Mouse (Mus musculus) kidney, postnatal 0 days (tissue): ENCODE data around the gene Hspb9. TPM values are rescaled to one million over a fixed set of nuclear protein-coding genes. Genes with fewer than 3 reads are reported as not detected.
A peak's percentile ranks its signal among the peaks of the same experiment; 100 is the strongest.

Source experiments
- ATAC-seq: fragments of 200-750 bp; cut with Nextera tagmentation; replicated peaks from 2 replicates; pipeline ENCODE4 v1.8.0; 2017; ENCODE audit warnings: low read depth, moderate number of reproducible peaks, moderate TSS enrichment, moderate library complexity; ENCODE audit not compliant: low FRiP score
- DNase-seq: peaks from one replicate; pipeline ENCODE4 v3.0.0-alpha.2; 2016; ENCODE audit warnings: low spot score
- H3K27ac ChIP-seq: fragments of 300-500 bp; sonication (generic); 2 replicates; pipeline ENCODE4 v1.5.1; 2014; ENCODE audit warnings: mild to moderate bottlenecking
- H3K27me3 ChIP-seq: fragments of 300-500 bp; sonication (generic); 2 replicates; pipeline ENCODE4 v1.6.1; 2014; ENCODE audit warnings: low read length, mixed read lengths; ENCODE audit not compliant: insufficient read depth
- H3K36me3 ChIP-seq: fragments of 300-500 bp; sonication (generic); 2 replicates; pipeline ENCODE4 v1.6.1; 2014; ENCODE audit warnings: low read length, mixed read lengths; ENCODE audit not compliant: insufficient read depth
- H3K4me1 ChIP-seq: fragments of 300-500 bp; sonication (generic); replicated peaks from 2 replicates; pipeline ENCODE4 v1.6.1; 2014; ENCODE audit warnings: antibody characterized with exemption, low read length, mixed read lengths; ENCODE audit not compliant: insufficient read depth
- H3K4me2 ChIP-seq: fragments of 300-500 bp; sonication (generic); 2 replicates; pipeline ENCODE4 v1.6.1; 2014; ENCODE audit warnings: mild to moderate bottlenecking, low read length, moderate library complexity, mixed read lengths
- H3K4me3 ChIP-seq: fragments of 300-500 bp; sonication (generic); replicated peaks from 2 replicates; pipeline ENCODE4 v1.5.1; 2014; ENCODE audit warnings: low read depth, low read length
- H3K9ac ChIP-seq: fragments of 300-500 bp; sonication (generic); 2 replicates; pipeline ENCODE4 v1.6.1; 2014; ENCODE audit warnings: low read depth, low read length
- H3K9me3 ChIP-seq: fragments of 300-500 bp; sonication (generic); replicated peaks from 2 replicates; pipeline ENCODE4 v1.6.1; 2016; ENCODE audit warnings: low read length, inconsistent platforms, mixed read lengths
- CTCF ChIP-seq: IDR thresholded peaks from 2 replicates; pipeline ENCODE4 v1.5.1; 2016; ENCODE audit warnings: antibody characterized with exemption, low read depth, mild to moderate bottlenecking, moderate library complexity
- WGBS: fragments of 180-500 bp; shearing (Covaris S2); extraction: QIAGEN DNeasy Blood & Tissue Kit; methylation state at CpG from one replicate; pipeline ENCODE4 v1.1.7; 2014; 5-methylcytosine and 5-hydroxymethylcytosine counted together
- polyA plus RNA-seq: library from polyadenylated mRNA; unstranded; fragments of >200 nt; fragmentation: Nextera tagmentation; extraction: Ambion mirVana; gene quantifications from 2 replicates; pipeline ENCODE4 v1.2.1, GENCODE M21; 2015

The Hspb9 gene
- polyA plus RNA-seq, 1 experiment from 2014 or later = 0.37 TPM

GRCm38 (mm10) chr11:100718866-100719265 lies 5.2 kb downstream of the Hspb9 start:
- Histone ChIP-seq H3K9me3 (no peaks in the 10 kb centered on the region), H3K27ac (0 out of 2 replicates have a peak overlapping the region, but pooled peaks have one; percentile 19), H3K4me2 (no peak overlapping the region), H3K36me3 (peaks cover 28% of the 10 kb centered on the region), H3K4me3 (no peak overlapping the region), H3K4me1 (peaks cover 11% of the 10 kb centered on the region; the same call in 1 of the 2 replicates), H3K9ac (no peak overlapping the region), H3K27me3 (no peaks in the 10 kb centered on the region)
- no peak for TF ChIP-seq CTCF
- DNase-seq = no peak
- ATAC-seq = no peak
- 90% methylated on average over 4 of the region's 4 CpGs for WGBS

- no peaks in the 10 kb centered on the region for H3K27me3 ChIP-seq
- peak; percentile 38; the same call in 1 of the 2 replicates for ATAC-seq
- peak overlapping the region; percentile 19; the same call in 1 of the 2 replicates for H3K27ac ChIP-seq
- H3K9me3 ChIP-seq = no peaks in the 10 kb centered on the region
- H3K4me1 ChIP-seq = peaks cover 7% of the 10 kb centered on the region; the same call in 1 of the 2 replicates
- DNase-seq = no peak
- peaks cover 28% of the 10 kb centered on the region for H3K36me3 ChIP-seq
- H3K9ac ChIP-seq = no peak overlapping the region
- 74% methylated on average over 3 of the region's 3 CpGs for WGBS
- H3K4me2 ChIP-seq = no peak overlapping the region
- H3K4me3 ChIP-seq = no peak overlapping the region
- no peak for TF ChIP-seq CTCF
Measured at GRCm38 (mm10) chr11:100719312-100719711, 5.7 kb downstream of the Hspb9 start.

GRCm38 (mm10) chr11:100719893-100720292 lies 6.2 kb downstream of the Hspb9 start:
- Histone ChIP-seq H3K4me3 (no peak overlapping the region), H3K9me3 (no peaks in the 10 kb centered on the region), H3K9ac (no peak overlapping the region), H3K27me3 (no peaks in the 10 kb centered on the region), H3K36me3 (peaks cover 28% of the 10 kb centered on the region), H3K4me1 (peaks cover 9% of the 10 kb centered on the region; the same call in 1 of the 2 replicates), H3K27ac (peak overlapping the region; percentile 9; the same call in 1 of the 2 replicates), H3K4me2 (no peak overlapping the region)
- no peak for TF ChIP-seq CTCF
- no peak for ATAC-seq
- no peak for DNase-seq
- WGBS = 83% methylated on average over 11 of the region's 11 CpGs

DNA sequence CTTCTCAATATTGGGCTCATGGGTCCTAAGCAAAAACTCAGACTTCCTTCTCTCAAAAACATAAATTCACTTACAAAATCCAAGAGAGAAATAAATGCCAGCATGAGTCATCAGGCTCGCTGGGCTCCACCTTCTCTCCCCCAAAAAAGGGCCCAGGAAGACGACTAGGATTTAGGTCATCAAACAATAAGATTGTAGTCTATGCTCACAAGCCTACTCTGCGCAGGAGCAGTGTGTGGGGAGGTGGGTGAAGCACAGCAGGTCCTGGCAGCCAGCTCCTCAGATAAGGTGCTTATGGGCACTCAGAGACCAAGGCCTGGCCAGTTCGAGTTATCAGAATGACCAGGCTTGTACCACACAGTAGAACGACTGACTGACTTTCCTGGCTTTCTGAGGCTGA lies 6.7 kb downstream of the Hspb9 start:
- WGBS = 70% methylated on average over 5 of the region's 5 CpGs
- DNase-seq (no peak), ATAC-seq (no peak)
- 0 out of 2 replicates have a peak overlapping the region, but pooled peaks have one; percentile 70 for H3K27ac ChIP-seq
- H3K9me3 ChIP-seq = no peaks in the 10 kb centered on the region
- no peak overlapping the region for H3K4me3 ChIP-seq
- no peaks in the 10 kb centered on the region for H3K27me3 ChIP-seq
- H3K36me3 ChIP-seq = peaks cover 27% of the 10 kb centered on the region
- H3K9ac ChIP-seq = no peak overlapping the region
- no peak overlapping the region for H3K4me2 ChIP-seq
- H3K4me1 ChIP-seq = peaks cover 14% of the 10 kb centered on the region; the same call in 1 of the 2 replicates
- TF ChIP-seq CTCF = no peak

GRCm38 (mm10) chr11:100721254-100721653 lies 7.6 kb downstream of the Hspb9 start:
- H3K9me3 ChIP-seq = no peaks in the 10 kb centered on the region
- H3K9ac ChIP-seq = no peak overlapping the region
- H3K4me3 ChIP-seq = no peak overlapping the region
- no peak overlapping the region for H3K4me2 ChIP-seq
- DNase-seq = peak; percentile 33
- peak overlapping the region; percentile 70 for H3K27ac ChIP-seq
- no peak for ATAC-seq
- H3K36me3 ChIP-seq = peaks cover 18% of the 10 kb centered on the region
- TF ChIP-seq CTCF = no peak
- WGBS = 64% methylated on average over 4 of the region's 4 CpGs
- no peaks in the 10 kb centered on the region for H3K27me3 ChIP-seq
- peaks cover 15% of the 10 kb centered on the region; the same call in 1 of the 2 replicates for H3K4me1 ChIP-seq

- Histone ChIP-seq H3K27ac (peak overlapping the region; percentile 70), H3K27me3 (no peaks in the 10 kb centered on the region), H3K4me1 (peaks cover 15% of the 10 kb centered on the region; the same call in 1 of the 2 replicates), H3K4me3 (no peak overlapping the region), H3K36me3 (peaks cover 16% of the 10 kb centered on the region), H3K9me3 (no peaks in the 10 kb centered on the region), H3K9ac (no peak overlapping the region), H3K4me2 (no peak overlapping the region)
- ATAC-seq (no peak), DNase-seq (no peak)
- no peak for TF ChIP-seq CTCF
- 66% methylated on average over 8 of the region's 8 CpGs for WGBS
Measured at GRCm38 (mm10) chr11:100721776-100722492, 8.3 kb downstream of the Hspb9 start.
